Mouse (Mus musculus): ENCODE data around the gene Dhcr24.

Dhcr24 gene

GRCm38 (mm10) chr4:106560213-106560845, 509 bp upstream of the Dhcr24 start:
- DNase-seq (ENCODE audit: low read depth, low spot score) = no peak

- no peak for DNase-seq (ENCODE audit: low read depth, low spot score)
These were observed 1.2 kb downstream of the Dhcr24 start for GRCm38 (mm10) chr4:106562006-106562405.

- DNase-seq (ENCODE audit: low read depth, low spot score) = no peak
These were observed 2.3 kb downstream of the Dhcr24 start for GRCm38 (mm10) chr4:106562837-106563790.

- DNase-seq (ENCODE audit: low read depth, low spot score) = no peak
These were observed 3.3 kb downstream of the Dhcr24 start for GRCm38 (mm10) chr4:106564161-106564560.

GRCm38 (mm10) chr4:106569680-106570079, 8.8 kb downstream of the Dhcr24 start:
- DNase-seq (ENCODE audit: low read depth, low spot score) = no peak

GRCm38 (mm10) chr4:106571081-106571724, 10.4 kb downstream of the Dhcr24 start:
- no peak for DNase-seq (ENCODE audit: low read depth, low spot score)

- no peak for DNase-seq (ENCODE audit: low read depth, low spot score)
These were observed 14.2 kb downstream of the Dhcr24 start for GRCm38 (mm10) chr4:106575022-106575421.

- no peak for DNase-seq (ENCODE audit: low read depth, low spot score)
These were observed 16.7 kb downstream of the Dhcr24 start for GRCm38 (mm10) chr4:106577511-106577910.

GRCm38 (mm10) chr4:106581176-106581864, 20.5 kb downstream of the Dhcr24 start:
- no peak for DNase-seq (ENCODE audit: low read depth, low spot score)

GRCm38 (mm10) chr4:106581865-106582204, 21.0 kb downstream of the Dhcr24 start:
- DNase-seq (ENCODE audit: low read depth, low spot score) = no peak

- DNase-seq (ENCODE audit: low read depth, low spot score) = no peak
These were observed 21.8 kb downstream of the Dhcr24 start for GRCm38 (mm10) chr4:106582428-106583153.

GRCm38 (mm10) chr4:106584665-106585064, 23.8 kb downstream of the Dhcr24 start:
- no peak for DNase-seq (ENCODE audit: low read depth, low spot score)

GRCm38 (mm10) chr4:106587075-106587474, 26.2 kb downstream of the Dhcr24 start:
- DNase-seq (ENCODE audit: low read depth, low spot score) = no peak

GRCm38 (mm10) chr4:106590142-106590541, 29.3 kb downstream of the Dhcr24 start:
- DNase-seq (ENCODE audit: low read depth, low spot score) = no peak

GRCm38 (mm10) chr4:106590871-106591270, 30.0 kb downstream of the Dhcr24 start:
- DNase-seq (ENCODE audit: low read depth, low spot score) = no peak

GRCm38 (mm10) chr4:106593636-106594035, 32.8 kb downstream of the Dhcr24 start:
- DNase-seq (ENCODE audit: low read depth, low spot score) = no peak

GRCm38 (mm10) chr4:106596200-106596599, 35.4 kb downstream of the Dhcr24 start:
- DNase-seq (ENCODE audit: low read depth, low spot score) = no peak

GRCm38 (mm10) chr4:106597055-106597454, 36.2 kb downstream of the Dhcr24 start:
- no peak for DNase-seq (ENCODE audit: low read depth, low spot score)

GRCm38 (mm10) chr4:106597741-106598140, 36.9 kb downstream of the Dhcr24 start:
- DNase-seq (ENCODE audit: low read depth, low spot score) = no peak

- no peak for DNase-seq (ENCODE audit: low read depth, low spot score)
These were observed 38.6 kb downstream of the Dhcr24 start for GRCm38 (mm10) chr4:106599415-106599814.

GRCm38 (mm10) chr4:106600770-106601169, 39.9 kb downstream of the Dhcr24 start:
- DNase-seq (ENCODE audit: low read depth, low spot score) = no peak

Data from embryo, embryonic 11.5 days (tissue).